Mouse (Mus musculus) CH12.LX (cell line): ENCODE results near the gene Ppp4r3b.

ENCODE experiments used
- CTCF ChIP-seq, 2 experiments: IDR thresholded peaks in 1 of 2; conservative IDR thresholded peaks in 1 of 2; 2 replicates each; pipeline ENCODE4 v1.5.1; 2011 to 2012; ENCODE audit warnings: low read depth in 2 of 2, low read length in 2 of 2, improper control_type of control experiment in 1 of 2, inconsistent platforms in 1 of 2, mild to moderate bottlenecking in 1 of 2, moderate library complexity in 1 of 2
- JUND ChIP-seq: conservative IDR thresholded peaks from 2 replicates; pipeline ENCODE4 v1.6.1; 2011; ENCODE audit warnings: low read depth, low read length, improper control_type of control experiment
- KAT2A ChIP-seq: IDR thresholded peaks from 2 replicates; pipeline ENCODE4 v1.6.1; 2012; ENCODE audit warnings: low read length, improper control_type of control experiment, inconsistent platforms; ENCODE audit not compliant: insufficient replicate concordance
- TCF12 ChIP-seq: IDR thresholded peaks from 2 replicates; pipeline ENCODE4 v1.6.1; 2014; ENCODE audit warnings: low read depth, mild to moderate bottlenecking, inconsistent platforms, low read length, improper control_type of control experiment

DNA sequence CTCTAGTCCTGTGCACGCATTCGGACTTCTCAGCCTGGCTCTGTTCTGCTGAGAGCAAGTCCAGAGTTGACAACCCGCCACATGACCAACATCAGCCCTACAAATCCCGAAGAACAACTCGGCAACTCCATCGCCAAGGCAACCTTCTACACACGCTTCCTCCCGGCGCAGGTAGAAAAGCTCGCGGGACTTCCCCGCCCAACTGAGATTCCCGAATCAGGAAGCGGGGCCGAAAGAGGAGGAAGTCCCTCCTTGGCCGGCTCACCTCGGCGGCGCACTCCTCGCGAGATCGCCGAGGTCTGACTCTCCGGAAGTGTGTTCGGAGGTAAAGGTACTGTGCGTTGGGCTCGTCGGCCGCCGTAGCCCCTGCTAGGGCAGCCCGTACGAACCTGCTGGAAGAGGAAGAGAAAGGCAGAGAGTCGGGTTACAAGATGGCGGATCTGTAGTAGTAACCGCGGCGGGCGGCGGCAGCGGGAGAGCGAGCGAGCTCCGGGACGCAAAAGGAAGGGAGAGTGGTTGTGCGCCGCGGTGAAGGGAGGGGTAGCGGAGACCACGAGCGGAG lies at the start of gene Ppp4r3b:
- no peak for TF ChIP-seq CTCF (conservative IDR thresholded peaks at IDR 0.05 in 1 of 2, IDR thresholded peaks at IDR 0.05 in 1 of 2; ENCODE audit: low read depth in 2 of 2, low read length in 2 of 2)
- peak; percentile 94 for TF ChIP-seq TCF12
- TF ChIP-seq JUND, result no peak
- TF ChIP-seq KAT2A, result peak; percentile 85; the same call in 1 of the 2 replicates
